Mouse (Mus musculus): ENCODE data around the gene Dvl2. TPM values are rescaled to one million over a fixed set of nuclear protein-coding genes. Genes with fewer than 3 reads are reported as not detected.

The Dvl2 gene
- 25.7 TPM for polyA plus RNA-seq (2017; shearing (Covaris generic))

DNA sequence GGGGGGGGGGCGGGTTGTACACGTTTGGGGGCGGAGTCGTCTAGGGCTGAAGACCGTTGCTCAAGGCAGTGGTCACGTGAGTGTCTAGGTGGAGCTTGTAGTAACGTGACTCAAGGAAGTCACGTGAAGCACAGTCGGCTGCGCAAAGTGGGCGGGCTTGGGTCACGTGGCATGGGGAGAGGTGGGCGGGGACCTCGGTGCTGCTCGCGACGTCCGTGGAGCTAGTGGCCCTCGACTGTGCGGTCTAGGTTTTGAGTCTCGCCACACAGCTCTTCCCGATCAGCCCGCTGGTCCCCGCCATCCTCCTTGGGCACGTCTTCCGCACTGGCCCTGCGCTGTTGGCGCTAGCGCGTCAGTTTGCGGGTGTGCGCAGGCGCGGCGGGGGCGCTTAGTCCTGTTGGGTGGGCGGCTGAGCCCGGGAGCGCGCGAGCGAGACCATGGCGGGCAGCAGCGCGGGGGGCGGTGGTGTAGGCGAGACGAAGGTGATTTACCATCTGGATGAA, at the start of gene Dvl2:
TSS of gene Dvl2 (plus strand) at position 200 of the 503 bp plus-strand sequence.

DNA sequence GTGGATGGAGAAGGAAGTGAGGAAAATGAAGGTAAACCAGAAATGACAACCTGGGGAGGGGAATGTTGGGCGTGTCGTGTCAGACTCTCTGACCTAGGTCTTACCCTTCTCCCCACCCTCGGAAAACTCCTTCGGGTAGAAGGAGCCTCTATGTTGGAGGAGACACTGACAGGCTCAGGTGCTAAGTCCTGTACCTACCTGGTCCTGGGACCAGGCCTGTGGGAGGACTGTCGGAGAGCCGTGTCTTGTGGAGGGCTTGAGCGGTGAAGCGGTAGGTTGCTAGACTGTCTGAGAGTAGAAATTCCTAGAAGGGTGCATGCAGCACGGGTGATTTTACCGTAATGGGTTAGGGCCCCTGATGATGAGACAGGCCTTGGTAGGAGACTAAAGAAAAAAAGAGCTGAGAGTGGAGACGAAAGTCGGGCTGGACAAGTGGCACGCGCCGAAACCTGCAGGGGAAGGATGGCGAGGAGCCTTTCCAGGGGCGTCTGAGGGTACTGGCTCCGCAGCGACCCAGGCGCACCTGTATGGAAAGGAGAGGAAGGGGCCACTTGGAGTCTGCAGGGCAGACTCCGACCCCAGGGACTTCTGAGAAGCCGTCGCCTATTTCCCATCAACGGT, 35.6 kb upstream of the Dvl2 start, which contains the start of gene Cldn7:
TSS of gene Cldn7 (plus strand) at position 130 of the 621 bp plus-strand sequence.

DNA sequence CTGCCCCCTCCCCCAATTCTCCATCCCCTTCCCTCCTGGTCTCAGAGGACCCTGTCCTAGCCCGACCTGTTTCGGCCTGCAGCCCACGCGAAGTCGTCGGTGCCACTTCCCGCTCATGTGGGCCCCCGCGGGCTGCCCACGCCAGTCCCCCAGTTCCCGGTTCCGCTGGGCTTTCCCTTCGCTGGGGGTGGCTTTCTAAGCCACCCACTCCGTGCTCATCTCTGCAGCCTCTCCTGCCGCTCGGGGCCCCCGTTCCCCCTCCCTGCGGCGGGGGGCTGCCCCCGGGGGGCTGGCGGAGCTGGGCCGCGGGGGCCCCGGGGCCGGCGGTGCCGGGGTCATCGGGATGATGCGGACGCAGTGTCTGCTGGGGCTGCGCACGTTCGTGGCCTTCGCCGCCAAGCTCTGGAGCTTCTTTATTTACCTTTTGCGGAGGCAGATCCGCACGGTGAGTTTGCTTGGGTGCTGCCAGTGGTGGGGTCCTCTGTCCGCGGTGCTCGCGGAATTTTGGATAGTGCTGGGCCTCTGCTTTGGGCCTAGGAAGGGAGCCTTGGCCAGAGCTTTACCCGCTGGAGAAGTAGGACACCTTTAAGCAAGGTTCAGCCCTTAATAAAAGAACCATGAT, 19.1 kb upstream of the Dvl2 start, which contains the start of gene Ctdnep1:
TSS of gene Ctdnep1 (plus strand) at position 16 of the 622 bp plus-strand sequence.

DNA sequence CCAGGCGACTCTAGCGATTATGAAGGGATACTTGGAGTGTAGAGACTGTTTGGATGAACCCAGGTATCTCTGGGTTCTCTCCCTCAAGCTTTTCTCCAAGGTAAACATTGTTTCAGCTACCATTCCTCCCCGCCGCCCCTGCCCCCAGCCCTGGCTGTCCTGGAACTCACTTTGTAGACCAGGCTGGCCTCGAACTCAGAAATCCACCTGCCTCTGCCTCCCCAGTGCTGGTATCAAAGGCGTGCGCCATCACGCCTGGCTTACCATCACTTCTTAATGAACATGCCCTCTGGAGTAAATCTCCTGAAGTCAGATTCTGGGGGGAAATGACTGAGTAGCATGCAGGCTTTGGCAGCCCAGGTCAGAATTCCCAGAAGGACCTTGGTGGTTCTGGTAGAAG, 18.2 kb upstream of the Dvl2 start, which contains the start of gene Elp5:
TSS of gene Elp5 (minus strand) at position 293 of the 400 bp plus-strand sequence.

DNA sequence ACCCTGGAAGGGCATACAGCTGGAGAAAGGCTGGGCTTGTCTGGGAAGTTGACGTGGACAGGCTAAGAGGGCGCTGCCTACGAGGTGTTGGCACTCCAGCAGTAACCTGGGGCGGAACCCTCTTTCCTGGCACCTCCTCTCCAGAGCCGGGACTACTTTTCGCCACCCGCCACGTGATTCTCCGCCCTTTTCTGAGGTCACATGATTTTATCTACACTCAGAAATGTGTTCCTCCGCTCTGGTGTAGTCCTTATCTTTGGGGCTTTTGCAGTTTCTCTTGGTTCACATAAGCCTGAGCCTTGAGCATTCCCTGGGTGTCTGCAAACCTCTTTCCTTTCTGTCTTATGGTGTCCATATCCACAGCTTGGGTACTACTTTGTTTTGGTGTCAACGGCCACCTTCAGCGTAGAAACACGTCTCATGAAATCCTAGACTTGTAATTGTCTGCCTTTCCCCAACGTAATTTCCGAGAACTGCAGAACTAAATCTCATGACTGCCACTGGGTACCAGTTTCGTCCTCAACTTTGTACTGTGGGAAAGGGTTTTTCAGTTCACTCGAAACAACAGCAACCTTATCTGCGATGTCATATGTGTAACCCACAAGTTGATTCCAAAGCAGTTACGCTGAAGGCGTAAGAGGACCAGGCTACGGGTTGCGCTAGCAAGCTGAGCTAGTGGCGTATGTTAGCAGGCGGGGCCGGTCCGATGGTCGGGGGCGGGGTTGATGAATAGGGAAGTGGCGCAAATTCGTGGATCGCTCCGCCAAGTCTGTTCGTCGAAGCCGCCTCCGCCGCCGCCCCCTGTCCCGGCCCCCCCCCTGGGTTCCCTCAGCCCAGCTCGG, 9.3 kb upstream of the Dvl2 start, which contains the start of gene Gabarap:
TSS of gene Gabarap (plus strand) at position 294 of the 842 bp plus-strand sequence.

DNA sequence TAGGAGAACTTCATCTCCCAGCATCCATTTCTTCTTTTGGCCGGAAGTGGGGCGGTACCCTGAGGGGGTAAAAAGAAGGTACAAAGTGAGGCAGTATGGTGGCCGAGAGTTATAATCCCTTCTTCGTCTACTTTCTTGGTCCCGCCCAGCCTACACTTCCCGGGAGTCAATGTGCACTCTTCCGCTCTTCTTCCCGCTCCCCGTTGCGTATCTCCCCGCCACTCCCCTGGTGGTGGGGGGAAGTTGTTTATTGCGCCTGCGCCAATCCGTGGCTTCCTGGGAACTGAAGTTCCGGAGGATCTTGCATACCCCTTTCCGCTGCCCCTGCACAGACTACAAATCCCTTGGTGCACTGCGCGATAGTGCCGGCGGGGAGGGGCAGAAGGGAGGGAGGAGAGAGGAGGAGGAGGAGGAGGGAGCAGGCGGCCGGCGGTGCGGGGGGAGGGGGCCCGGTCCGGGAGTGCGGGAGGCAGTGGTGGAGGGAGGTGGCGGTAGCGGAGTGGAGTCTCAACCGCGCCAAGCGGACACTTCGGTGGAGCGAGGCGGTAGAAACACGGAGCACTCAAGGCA, 4.9 kb upstream of the Dvl2 start, which contains the start of gene Phf23:
TSS of gene Phf23 (plus strand) at position 387 of the 570 bp plus-strand sequence.

DNA sequence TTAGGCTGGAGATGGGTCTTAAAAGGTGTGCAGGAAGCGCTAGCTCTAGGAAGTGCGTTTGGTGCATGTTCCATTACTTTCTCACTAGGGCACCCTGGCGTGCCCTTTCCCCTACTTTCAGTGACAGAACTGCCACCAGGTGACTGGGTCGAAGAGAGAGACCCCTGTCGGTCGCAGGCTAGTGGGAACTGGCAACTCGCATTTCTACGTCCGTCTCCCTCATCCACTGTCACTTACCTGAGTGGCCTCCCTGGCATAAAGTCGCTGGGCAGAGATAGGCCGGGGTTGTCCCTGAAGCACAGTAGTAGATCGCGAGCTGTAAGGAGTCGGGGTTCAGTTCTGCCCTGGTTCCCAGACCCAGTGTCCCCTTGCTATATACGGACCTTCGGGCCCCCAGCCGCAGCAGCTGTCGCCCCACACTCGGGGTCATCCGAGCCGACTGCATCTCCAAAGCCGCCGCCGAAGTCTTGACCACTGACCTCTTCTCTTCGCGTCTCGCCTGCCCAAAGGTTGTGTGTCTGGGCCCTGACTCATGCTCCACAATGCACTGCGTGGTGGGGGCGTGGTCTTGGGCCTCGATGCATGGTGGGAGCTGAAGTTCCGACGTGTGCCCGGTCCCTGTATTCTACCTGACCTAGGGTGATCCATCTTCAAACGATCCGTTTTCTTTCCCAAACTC, 14.6 kb downstream of the Dvl2 start, which contains the start of gene Acadvl:
TSS of gene Acadvl (minus strand) at position 532 of the 679 bp plus-strand sequence.

DNA sequence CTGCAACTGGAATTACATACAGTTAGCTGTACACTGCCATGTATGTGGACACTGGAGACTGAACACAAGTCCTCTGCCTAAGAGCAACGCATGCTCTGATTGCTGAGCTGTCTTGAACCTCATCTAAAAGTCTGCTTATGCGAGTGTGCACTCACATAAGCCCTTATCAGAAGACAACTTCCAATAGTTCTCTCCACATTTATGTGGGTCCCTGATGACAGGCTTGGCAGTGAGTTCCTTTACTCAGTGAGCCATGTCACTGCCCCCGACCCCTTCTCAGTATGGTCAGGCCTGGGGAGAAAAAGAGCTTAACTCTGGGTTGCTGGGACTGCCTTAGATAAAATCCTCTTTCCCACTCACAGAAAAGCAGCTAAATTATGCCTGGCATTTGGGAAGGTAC, 16.3 kb downstream of the Dvl2 start, which contains the start of gene Dlg4:
TSS of gene Dlg4 (plus strand) at position 274 of the 400 bp plus-strand sequence.

DNA sequence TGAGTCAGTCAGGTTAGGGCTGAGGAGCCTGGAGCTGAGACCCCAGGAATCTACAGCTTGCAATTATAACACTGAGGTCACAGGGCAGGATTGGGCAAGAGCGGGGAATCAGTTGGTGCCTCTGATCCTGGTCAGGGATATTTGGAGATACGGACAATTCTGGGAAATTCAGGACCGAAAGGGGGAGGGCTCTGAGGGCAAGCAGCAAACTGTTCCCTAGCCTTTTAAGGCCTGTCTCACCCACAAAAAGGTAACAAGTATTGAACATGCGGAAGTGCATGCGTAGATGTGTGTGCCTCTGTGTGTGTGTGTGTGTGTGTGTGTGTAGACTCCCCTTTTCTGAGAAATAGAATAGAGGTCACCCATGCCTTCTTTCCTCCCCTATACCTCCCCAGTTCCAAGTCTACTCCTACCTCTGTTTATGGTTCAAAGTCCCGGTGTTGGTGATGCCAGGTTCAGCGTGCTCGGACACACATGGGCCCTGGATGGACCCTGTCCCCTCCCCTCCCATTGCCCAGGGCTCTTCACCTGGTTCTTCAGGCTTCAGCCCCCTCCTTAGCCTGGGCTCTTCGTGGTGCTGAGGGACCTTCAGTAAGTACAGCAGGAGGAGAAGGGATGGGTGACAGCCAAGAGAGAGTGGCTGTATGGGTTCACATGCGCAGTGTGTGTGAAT, 53.6 kb downstream of the Dvl2 start, which contains the start of gene Asgr1:
TSS of gene Asgr1 (plus strand) at position 188 of the 673 bp plus-strand sequence.

Other genes with a start within 250 kb of the Dvl2 start
- gene Polr2a, start 242.0 kb upstream of the Dvl2 start, polyA plus RNA-seq (2017; shearing (Covaris generic)), result 58.0 TPM
- gene Slc35g3, start 238.6 kb upstream of the Dvl2 start, polyA plus RNA-seq (2017; shearing (Covaris generic)), result not detected
- gene Zbtb4, start 234.7 kb upstream of the Dvl2 start, polyA plus RNA-seq (2017; shearing (Covaris generic)), result 5.8 TPM
- 6.2 TPM for gene Chrnb1, start 204.7 kb upstream of the Dvl2 start, polyA plus RNA-seq (2017; shearing (Covaris generic))
- not detected for gene Fgf11, start 198.7 kb upstream of the Dvl2 start, polyA plus RNA-seq (2017; shearing (Covaris generic))
- not detected for gene Tmem102, start 195.0 kb upstream of the Dvl2 start, polyA plus RNA-seq (2017; shearing (Covaris generic))
- not detected for gene Gm39566, start 185.3 kb upstream of the Dvl2 start, polyA plus RNA-seq (2017; shearing (Covaris generic))
- not detected for gene Spem2, start 182.1 kb upstream of the Dvl2 start, polyA plus RNA-seq (2017; shearing (Covaris generic))
- not detected for gene Spem1, start 178.4 kb upstream of the Dvl2 start, polyA plus RNA-seq (2017; shearing (Covaris generic))
- 0.61 TPM for gene Nlgn2, start 162.8 kb upstream of the Dvl2 start, polyA plus RNA-seq (2017; shearing (Covaris generic))
- 113 TPM for gene Tmem256, start 162.1 kb upstream of the Dvl2 start, polyA plus RNA-seq (2017; shearing (Covaris generic))
- 27.8 TPM for gene Plscr3, start 154.2 kb upstream of the Dvl2 start, polyA plus RNA-seq (2017; shearing (Covaris generic))
- not detected for gene Tnk1, start 141.9 kb upstream of the Dvl2 start, polyA plus RNA-seq (2017; shearing (Covaris generic))
- not detected for gene Tmem95, start 122.6 kb upstream of the Dvl2 start, polyA plus RNA-seq (2017; shearing (Covaris generic))
- 2.3 TPM for gene Kctd11, start 119.2 kb upstream of the Dvl2 start, polyA plus RNA-seq (2017; shearing (Covaris generic))
- 663 TPM for gene Acap1, start 105.1 kb upstream of the Dvl2 start, polyA plus RNA-seq (2017; shearing (Covaris generic))
- gene 2810408A11Rik, start 99.6 kb upstream of the Dvl2 start, polyA plus RNA-seq (2017; shearing (Covaris generic)), result 3.0 TPM
- gene Neurl4, start 99.5 kb upstream of the Dvl2 start, polyA plus RNA-seq (2017; shearing (Covaris generic)), result 5.7 TPM
- gene Gps2, start 86.7 kb upstream of the Dvl2 start, polyA plus RNA-seq (2017; shearing (Covaris generic)), result 163 TPM
- gene Eif5a, start 78.6 kb upstream of the Dvl2 start, polyA plus RNA-seq (2017; shearing (Covaris generic)), result 1,233 TPM
- gene Ybx2, start 64.8 kb upstream of the Dvl2 start, polyA plus RNA-seq (2017; shearing (Covaris generic)), result not detected
- gene Slc2a4, start 52.4 kb upstream of the Dvl2 start, polyA plus RNA-seq (2017; shearing (Covaris generic)), result not detected
- not detected for gene Cldn7, start 35.8 kb upstream of the Dvl2 start, polyA plus RNA-seq (2017; shearing (Covaris generic))
- gene Ctdnep1, start 19.4 kb upstream of the Dvl2 start, polyA plus RNA-seq (2017; shearing (Covaris generic)), result 36.6 TPM
- 70.7 TPM for gene Elp5, start 18.1 kb upstream of the Dvl2 start, polyA plus RNA-seq (2017; shearing (Covaris generic))
- 438 TPM for gene Gabarap, start 9.5 kb upstream of the Dvl2 start, polyA plus RNA-seq (2017; shearing (Covaris generic))
- 117 TPM for gene Phf23, start 4.8 kb upstream of the Dvl2 start, polyA plus RNA-seq (2017; shearing (Covaris generic))
- 152 TPM for gene Acadvl, start 14.8 kb downstream of the Dvl2 start, polyA plus RNA-seq (2017; shearing (Covaris generic))
- gene Dlg4, start 16.3 kb downstream of the Dvl2 start, polyA plus RNA-seq (2017; shearing (Covaris generic)), result 11.7 TPM
- gene Asgr1, start 53.5 kb downstream of the Dvl2 start, polyA plus RNA-seq (2017; shearing (Covaris generic)), result not detected
- not detected for gene Asgr2, start 92.0 kb downstream of the Dvl2 start, polyA plus RNA-seq (2017; shearing (Covaris generic))
- not detected for gene Mgl2, start 129.7 kb downstream of the Dvl2 start, polyA plus RNA-seq (2017; shearing (Covaris generic))
- not detected for gene Clec10a, start 155.6 kb downstream of the Dvl2 start, polyA plus RNA-seq (2017; shearing (Covaris generic))
- 0.94 TPM for gene Slc16a11, start 212.2 kb downstream of the Dvl2 start, polyA plus RNA-seq (2017; shearing (Covaris generic))
- 5.5 TPM for gene Slc16a13, start 220.5 kb downstream of the Dvl2 start, polyA plus RNA-seq (2017; shearing (Covaris generic))
- 0.51 TPM for gene Bcl6b, start 229.2 kb downstream of the Dvl2 start, polyA plus RNA-seq (2017; shearing (Covaris generic))
- 171 TPM for gene 0610010K14Rik, start 237.3 kb downstream of the Dvl2 start, polyA plus RNA-seq (2017; shearing (Covaris generic))
- 5.5 TPM for gene Gm21988, start 239.2 kb downstream of the Dvl2 start, polyA plus RNA-seq (2017; shearing (Covaris generic))
- 272 TPM for gene Rnasek, start 239.2 kb downstream of the Dvl2 start, polyA plus RNA-seq (2017; shearing (Covaris generic))